Mouse (Mus musculus) forelimb bud, embryonic 11.5 days (tissue): Measurements from ENCODE around the gene Srrm1.
"Not testable (repeated sequence)": the region's sequence is repeated elsewhere in the genome, so short reads cannot be mapped to it uniquely, and the experiment has no call there.

Experiments used
- DNase-seq: peaks from one replicate; pipeline ENCODE4 v3.0.0-alpha.2; 2012; ENCODE audit warnings: low read depth, low spot score

The Srrm1 gene

DNA sequence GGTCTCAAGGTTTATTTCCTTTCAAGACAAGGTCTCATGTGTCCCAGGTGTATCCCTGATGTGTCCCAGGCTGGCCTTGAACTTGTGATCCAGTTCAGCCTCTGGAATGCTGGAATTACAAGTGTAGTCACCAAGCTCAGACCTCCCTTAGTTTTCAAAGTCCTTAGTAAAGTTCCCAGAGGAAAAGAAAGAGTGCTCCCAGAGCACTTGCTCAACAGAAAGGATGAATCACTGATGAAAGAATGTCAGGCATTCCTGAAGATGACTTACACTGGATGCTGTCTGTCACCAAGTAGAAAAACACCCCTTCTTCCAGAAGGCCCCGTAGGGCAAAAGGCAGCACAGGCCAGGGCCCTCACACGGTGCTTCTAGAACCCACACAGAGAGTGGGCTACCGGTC lies 52.0 kb downstream of the Srrm1 start:
- DNase-seq = no peak

DNA sequence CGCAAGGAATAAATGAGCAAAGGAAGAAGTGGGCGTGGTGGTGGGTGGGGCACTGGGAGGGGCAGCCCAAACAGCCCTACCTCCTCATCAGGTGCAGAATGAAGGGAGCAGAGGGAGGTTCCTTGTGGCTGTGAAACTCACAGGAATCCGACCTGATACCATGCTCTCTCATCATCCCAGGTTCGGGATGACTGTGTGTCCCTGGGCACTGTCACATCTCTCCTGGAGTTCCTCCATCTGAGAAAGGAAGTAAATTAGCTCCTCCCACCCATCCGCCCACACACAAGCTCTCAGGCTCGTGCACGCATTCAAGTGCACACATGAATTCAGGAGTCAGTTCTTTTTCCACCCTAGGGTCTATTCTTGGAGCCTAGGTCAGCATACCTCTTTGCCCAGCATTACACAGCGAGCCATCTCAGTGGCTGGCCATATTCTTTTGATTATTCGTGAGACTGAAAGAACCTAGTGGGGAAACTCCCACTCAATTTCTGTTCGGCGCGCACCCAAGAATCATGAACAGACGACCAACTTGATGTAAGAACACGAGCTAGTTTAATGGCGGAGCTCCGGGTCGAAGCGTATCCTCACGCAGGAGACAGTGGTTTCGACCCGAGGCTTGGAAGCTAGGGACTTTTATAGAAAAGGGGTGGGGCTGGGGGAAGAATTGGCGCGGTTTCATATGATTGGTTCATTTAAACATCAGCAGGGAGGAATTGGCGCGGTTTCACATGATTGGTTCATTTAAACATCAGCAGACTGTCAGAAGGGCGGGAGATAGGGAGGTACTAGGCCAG lies 52.7 kb downstream of the Srrm1 start:
- no peak for DNase-seq

DNA sequence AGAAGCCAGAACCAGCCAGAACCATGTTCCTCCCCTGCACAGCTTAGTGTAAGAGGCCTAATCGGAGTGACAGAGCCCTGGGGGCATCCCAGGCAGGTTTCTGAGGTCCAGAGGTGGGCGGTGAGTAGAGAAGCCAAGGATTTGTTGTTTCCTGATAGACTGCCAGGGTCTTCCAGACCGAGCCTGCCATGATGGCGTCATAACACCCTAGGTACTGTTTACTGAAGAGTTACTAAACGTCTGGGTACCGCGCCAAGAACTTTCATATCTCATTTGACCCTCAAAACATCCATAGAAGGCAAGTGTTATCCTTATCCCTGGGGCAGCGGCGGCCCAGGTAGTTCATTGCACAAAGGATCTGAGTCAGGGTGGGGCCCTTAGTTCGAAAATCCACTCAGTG lies 54.4 kb downstream of the Srrm1 start:
- no peak for DNase-seq

DNA sequence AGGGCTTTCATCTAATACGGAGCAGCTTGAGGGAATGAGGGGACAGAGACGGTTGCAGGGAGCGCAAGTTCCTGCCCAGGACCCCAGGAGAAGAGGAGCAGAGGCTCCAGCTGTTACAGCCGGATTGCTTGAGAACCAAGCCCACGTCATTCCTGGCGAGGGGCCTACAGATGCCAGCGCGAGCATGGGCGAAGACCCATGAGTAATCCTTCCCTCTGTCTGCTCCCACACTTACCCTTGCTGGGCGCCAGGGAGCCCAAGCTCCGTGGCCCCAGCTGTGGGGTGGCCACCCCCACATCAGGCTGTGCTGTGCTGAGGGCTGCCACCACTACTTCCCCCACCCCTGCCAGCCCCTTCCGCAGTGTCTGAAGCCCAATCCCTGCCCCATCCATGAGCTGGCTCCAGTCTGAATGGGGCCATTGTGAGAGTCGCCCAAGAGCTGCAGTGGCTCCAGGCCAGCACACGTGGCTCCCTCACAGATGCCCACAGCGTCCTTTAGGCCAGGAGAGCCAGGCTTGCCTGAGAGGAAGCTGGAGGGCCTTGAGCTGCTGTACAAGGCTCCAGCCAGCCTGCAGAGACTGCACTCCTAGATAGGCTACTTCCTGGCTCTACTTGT lies 55.1 kb downstream of the Srrm1 start:
- no peak for DNase-seq

DNA sequence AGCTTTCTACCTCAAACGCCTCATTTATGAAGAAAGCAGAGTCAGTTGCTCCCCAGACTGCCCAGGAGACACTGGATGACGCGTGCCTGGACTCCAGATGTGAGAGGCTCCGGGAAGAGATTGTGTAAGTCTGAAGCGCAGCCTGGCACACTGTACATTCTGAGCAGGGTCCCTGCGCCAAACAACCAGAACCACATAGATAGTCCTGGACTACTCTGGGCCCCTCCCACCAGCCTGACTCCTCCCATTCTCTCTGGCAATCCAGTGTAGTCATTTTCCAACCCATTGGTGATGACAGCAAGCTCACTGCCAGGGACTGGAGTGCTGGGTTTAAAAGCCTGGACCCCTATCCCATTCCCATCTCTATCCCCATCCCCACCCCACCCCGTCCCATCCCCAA lies 56.0 kb downstream of the Srrm1 start:
- DNase-seq = no peak

DNA sequence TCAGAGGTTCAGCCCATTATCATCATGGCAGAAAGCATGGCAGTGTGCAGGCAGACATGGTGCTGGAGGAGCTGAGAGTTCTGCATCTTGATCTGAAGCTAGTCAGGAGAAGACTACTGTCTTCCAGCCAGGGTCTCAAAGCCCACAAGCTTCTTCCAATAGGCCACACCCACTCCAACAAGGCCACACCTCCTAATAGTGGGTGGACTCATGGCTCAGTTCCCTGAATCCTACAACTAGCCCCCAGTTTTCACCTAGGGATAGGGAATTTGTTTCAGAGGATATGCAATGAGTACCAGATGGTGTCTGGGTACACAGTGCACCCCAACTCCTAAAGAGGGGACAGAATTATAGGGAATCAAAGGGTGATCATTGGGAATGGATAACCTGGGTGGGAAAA lies 56.6 kb downstream of the Srrm1 start:
- no peak for DNase-seq

DNA sequence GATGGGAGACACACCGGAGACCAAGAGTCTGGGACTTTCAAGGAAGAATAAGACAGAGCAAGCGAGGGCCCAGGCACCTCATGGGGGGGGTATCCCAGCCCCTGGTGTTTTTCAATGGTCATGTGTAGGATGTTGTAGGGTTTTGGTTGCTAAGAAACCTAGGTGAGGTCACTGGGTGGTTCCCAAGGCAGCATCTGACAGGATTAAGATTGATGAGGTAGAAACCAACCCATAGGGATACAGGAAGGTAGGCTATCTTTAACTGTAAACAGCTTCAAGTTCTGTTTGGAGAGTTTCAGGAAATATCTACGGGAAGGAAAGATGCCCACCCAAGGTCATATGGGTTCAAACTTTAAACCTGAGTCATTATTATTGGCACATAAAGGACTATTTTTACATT lies 59.3 kb downstream of the Srrm1 start:
- DNase-seq = no peak

DNA sequence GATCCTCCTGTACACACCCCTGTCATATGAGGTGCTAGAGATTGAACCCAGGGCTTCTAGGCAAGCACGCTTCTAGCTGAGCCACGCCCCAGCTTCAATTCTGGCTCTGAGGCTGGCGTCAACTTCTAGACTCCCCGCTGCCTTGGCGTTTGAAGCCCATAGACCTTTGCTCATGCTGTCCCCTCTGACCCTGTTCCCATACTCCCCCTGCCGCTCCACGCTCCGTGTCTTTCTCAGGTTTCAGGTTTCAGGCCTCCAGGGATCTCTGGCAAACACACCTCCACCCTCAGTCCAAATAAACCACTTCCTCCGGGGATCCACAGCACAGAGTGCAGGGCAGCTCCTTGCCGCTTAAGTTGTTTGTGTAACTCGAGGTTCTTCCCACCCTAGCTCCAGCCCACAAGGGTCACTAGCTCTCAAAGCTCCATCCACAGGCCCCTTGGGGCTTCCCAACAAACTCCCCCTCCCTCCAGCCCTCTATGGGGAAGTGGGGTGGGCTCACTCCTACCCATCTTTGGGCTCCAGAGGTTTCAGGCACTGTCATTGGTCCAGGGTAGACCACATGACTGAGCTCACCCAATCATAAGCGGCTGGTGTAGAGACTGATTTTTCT lies 60.5 kb downstream of the Srrm1 start:
- DNase-seq = peak; percentile 67

DNA sequence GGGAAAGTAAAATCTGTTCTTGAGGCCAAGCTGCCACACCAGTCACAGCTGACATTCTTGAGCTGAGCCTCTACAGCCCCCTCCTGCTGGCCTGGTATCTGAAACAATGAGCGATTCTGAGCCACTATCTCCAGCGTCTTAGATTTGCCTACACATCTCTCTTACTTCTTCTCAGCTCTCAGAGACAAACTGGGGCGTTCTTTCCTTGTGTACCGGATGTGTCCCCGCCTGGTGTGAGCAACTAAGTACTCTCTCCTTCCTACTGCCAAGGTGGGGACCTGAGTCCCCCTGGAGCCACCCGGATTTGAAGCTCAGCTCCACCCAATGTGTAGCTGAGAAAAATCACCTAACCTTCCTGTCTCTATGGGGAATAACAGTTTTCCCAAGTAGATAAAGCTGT lies 61.3 kb downstream of the Srrm1 start:
- no peak for DNase-seq

DNA sequence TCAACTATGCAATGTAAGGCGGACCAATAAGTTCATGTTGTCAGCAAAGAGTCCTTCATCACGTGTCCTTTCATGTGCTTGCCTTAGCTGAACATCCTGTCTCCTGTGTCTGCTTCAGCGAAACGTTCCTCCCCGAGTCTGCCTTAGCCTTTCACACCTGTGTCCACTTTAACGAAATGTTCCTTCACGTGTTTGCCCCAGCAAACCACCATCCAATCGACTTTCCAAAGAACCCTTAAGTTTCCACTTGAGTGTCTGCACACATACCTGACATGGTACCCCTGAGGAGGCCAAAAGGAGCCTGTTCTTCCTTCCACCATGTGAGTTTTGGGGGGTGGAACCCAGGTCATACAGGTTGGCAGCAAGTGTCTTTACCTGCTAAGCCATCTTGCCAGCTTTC lies 61.9 kb downstream of the Srrm1 start:
- no peak for DNase-seq

DNA sequence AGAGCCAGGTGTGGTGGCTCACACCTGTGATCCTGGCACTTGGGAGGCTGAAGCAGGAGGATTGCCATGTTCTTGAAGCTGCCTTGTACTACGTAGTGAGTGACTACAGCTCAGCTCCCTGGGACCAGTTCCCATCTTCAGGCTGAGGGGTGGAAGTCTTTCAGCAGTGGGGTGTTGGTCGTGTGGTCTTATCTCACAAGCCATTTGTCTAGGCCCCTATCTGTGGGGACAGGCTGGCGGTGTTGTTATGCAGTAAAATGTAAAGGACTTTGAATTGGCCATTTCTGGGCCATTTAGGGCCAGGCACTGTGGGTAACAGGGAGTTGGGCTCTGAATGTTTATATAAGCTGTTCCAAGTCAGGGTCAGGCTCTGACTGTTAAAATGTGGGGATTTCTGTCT lies 65.1 kb downstream of the Srrm1 start:
- no peak for DNase-seq

DNA sequence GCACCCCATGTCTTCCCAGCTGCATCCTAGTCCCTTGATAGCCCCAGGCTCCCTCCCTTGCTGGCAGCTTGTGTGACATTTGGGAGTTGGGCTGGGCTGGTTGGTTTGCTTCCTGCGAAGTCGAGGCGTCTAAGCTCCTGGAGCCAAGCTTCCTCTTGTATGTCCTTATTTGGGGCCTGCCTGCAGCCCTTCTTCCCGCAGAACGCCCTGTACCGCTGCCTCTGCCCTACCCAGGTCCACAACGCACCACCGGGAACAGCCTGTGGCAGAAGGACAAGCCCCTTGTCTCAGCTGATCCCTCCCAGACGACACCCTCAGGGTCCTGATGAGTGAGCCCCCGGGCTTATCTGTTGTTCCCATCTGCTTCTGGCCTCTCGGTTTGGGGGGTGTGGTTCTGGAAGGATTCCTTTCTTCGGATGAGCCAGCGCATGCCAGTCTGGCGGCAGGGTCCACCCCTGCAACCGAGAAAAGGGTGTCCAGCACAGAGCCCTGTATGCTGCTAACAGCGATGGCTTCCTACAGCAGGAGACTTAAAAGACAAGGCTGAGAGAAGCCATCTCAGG lies 66.2 kb downstream of the Srrm1 start:
- DNase-seq = no peak

DNA sequence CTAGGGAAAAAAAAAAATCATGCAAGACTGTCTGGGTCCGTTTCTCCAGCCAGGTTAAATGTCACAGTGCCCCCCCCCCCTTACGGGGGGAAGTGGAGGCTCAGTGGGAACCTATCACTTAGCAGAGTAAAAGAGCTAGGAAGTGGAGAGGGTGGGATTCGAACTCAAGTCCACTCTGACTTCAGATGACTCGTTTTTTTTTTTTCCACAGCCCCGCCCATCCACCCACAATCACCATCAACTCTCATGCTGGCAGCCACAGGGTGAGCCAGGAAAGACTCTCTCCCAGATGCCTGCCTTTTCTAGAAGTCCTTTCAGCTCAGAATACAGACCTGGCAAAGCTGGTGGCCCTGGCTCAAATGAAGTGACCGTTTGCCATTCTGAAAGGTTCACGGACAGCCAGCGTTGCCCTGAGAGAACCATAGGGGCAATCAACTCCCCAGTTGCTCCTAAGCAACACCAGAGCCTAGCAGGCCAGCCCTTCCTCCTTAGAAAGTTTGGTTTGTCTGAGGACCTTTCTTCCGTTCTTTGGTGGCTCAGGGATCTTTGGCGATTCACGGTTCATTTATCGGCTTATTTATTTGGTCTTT lies 67.0 kb downstream of the Srrm1 start:
- DNase-seq = no peak

DNA sequence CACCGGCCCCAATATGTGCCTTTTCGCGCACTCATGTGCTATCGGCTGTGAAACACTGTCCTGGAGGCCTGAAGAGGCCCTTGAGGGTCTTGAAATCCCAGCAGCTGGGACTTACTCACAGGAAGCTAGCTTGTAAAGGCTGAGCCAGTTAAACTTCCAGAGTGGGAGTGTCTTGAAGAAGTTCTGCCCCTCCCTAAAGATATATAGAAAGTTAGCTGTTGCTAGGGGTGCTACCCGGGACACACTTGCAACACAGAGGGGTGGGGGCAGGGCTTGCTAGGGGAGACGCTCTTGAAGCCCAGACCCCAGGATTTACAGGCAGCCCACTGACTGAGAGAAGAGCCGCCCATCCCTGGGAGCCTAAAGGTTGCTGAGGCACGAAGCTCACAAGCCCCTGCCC lies 67.7 kb downstream of the Srrm1 start:
- DNase-seq = no peak

DNA sequence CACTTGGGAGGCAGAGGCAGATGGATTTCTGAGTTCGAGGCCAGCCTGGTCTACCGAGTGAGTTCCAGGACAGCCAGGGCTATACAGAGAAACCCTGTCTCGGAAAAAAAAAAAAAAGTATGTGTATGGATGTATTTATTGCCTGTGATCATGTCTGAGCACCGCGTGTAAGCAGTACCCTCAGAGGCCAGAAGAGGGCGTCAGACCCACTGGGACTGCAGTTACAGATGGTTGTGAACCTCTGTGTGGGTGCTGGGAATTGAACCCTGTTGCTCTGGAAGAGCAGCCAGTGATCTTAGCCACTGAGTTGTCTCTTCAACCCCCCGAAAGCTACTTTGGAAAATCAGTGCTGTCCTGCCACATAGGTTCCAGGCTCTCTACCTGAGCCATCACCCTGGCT lies 69.2 kb downstream of the Srrm1 start:
- DNase-seq = no peak

DNA sequence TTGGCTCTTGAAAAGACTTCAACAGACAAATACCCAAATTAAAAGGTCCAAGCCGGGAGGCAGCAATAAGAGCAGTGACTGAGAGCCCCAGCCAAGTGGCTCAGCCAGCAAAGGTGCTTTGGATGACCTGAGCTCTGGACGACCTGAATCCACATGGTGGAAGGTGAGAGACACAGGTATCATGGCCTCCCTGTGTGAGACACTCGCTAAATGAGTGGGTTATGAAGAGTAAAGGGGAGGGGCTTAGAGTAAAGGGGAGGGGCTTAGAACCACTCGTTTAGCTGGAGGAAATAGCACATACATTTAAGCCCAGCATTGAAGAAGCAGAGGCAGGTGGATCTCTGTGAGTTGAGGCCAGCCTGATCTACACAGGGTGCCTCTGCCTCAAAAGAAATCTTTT lies 69.7 kb downstream of the Srrm1 start:
- DNase-seq = no peak

DNA sequence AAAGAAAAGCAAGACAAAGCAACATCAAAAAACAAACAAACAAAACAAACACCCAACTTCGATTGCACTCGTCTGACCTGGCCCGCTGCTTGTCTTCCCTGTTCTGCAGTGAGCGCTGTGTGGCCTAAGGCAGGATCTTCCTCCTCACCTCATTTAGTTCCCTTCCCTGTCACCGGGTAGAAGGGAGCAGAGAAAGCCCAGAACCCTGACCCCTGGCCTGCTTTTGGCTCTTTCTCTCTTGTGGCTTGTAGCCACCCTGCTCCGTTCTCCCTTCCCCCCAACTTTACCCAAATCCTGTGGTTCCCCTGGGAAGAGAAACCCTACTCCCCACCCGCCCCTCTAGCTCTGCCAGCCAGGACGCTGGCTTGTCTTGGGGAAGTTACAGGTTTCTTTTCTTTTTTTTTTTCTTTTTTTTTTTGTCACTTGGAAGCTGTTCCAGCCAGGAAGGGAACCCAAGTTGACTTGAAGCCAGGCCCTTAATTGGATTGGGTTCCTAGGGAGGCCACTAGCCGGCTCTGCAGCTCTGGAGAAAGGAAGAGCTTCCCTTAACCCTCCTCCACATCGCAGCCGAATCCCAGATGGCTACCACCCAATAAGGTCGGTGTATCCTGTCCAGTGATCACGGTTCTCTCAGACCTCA lies 70.3 kb downstream of the Srrm1 start:
- no peak for DNase-seq

DNA sequence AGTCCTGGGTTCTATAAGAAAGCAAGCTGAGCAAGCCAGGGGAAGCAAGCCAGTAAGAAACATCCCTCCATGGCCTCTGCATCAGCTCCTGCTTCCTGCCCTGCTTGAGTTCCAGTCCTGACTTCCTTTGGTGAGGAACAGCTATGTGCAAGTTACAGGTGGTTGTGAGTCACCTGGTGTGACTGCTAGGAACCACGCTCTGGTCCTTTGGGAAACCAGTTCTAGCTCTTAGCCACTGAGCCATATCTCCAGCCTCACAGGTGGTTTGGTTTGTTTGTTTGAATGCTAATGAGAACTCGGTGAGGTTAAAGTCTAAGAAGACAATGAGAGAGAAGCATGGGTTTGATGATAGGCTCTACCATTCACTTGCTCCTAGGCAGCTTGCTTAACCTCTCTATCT lies 73.1 kb downstream of the Srrm1 start:
- DNase-seq = not testable (repeated sequence)

DNA sequence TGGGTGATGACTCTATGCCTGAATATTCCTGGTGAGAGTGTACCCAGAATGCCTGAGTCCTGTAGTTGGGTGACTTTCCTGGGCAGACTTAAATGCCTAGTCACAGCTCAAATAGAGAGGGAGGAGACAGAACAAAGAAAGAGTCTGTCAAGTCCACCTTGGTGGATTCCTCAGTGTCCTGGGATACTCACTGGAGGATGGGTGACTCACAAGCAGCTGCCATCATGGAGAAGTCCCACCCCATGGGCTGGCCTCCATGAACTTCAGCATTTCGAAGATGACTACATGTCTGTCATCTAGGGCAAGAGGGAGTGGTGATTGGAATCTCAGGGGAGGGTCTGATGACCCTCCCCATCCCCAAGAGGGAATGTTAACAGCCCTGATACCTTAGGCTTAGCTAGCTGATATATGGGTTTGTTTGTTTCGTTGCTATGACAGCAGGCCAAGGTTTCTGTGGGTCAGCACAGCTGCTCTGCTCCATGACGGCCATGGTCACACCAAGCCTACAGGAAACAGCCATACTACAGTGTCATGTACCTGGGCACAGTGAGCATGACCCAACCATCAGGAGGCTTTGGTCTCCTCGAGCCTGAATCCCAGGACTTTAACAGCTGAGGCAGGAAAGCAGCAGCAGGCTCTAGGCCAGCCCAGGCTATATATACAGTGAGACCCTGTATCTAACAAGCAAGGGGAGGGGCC lies 76.3 kb downstream of the Srrm1 start:
- no peak for DNase-seq

DNA sequence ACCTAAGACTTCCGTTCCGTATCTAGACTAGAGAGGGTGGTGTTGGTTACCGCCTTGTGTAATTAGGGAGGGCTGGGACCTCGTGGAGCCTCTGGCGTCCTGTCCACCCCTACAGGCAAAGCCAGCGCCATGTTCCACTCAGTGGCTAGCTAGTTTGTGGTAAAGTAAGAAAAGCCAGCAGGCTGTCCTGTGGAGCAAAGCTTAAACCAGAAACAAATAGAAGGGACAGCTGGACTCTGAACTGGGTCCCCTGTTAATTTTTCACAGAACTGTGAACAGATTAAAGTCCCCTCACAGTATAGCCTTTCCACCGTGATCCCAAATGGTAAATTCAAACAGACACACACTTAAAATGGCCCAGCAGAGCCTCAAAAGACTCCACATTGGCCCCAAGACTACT lies 78.4 kb downstream of the Srrm1 start:
- DNase-seq = no peak

DNA sequence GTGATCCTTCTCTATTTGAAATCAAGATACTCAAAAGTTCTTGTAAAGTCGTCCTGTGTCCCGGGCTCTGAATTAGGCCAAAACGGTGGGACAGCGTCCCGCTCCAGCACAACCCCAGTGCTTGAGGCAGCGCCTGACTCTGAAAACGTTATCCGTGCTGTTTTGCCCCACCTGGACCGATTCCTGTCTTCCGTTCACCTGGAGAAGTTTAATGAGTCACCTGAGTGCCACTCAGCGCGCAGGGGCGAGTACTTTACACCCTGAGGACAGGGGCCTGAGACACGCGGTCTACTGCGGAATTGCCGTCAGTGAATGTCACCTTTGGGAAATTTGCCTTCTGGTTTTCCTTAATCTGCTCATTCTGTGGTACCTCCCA lies 79.8 kb downstream of the Srrm1 start:
- DNase-seq = no peak
